In genomic region chr9:56435821-56436526, GRCm38 (mm10) we compare ENCODE assay signal across 13 mouse cellular contexts. TPM values are rescaled to one million over a fixed set of nuclear protein-coding genes. Genes with fewer than 3 reads are reported as not detected.
DNase-seq lines count a peak whose midpoint lies in the region; ATAC-seq and TF ChIP-seq lines count a peak whose summit lies in the region.
"Had no signal": no experiment of that assay in that cellular context is flagged by ENCODE, and none has a peak within 500 bp of the region (broad histone marks: within the 10 kb centered on the region; RNA-seq: fewer than 3 reads in every experiment).

No protein-coding gene starts in this region.

- TF ChIP-seq CTCF in hindbrain, postnatal 0 days (IDR thresholded peaks at IDR 0.05; ENCODE audit: low read depth) = no peak

- WGBS in hindbrain, postnatal 0 days = 68% methylated on average over 5 of the region's 5 CpGs
- WGBS in hindbrain, embryonic 12.5 days = 93% methylated on average over 5 of the region's 5 CpGs

- peak; percentile 58 for DNase-seq in cerebellum, adult 11-12 months
- DNase-seq in cerebellum, postnatal 4 days (ENCODE audit: low spot score in 2 of 2) = no peak
- peak; percentile 40 for DNase-seq in hindbrain, postnatal 0 days (ENCODE audit: low spot score)
- peak; percentile 17 for DNase-seq in right cerebral cortex, adult 18-20 months
- no peak for DNase-seq in right cerebral cortex, postnatal 36 days (ENCODE audit: low spot score in 2 of 2)
- peak; percentile 23 to 48 for DNase-seq in layer of hippocampus, postnatal 14 days (ENCODE audit: low spot score in 2 of 2)
- no peak for DNase-seq in c-Kit-positive CD71-positive TER-119-positive erythroid progenitor cells, embryonic 14.5 days (ENCODE audit: low spot score)
- DNase-seq: adrenal gland, postnatal 10 days; kidney, adult 18-20 months had no signal

- no peaks in the 10 kb centered on the region for H3K4me1 ChIP-seq in hindbrain, postnatal 0 days (ENCODE audit: insufficient read depth, low read length)
- H3K4me1 ChIP-seq in hindbrain, embryonic 12.5 days = no peaks in the 10 kb centered on the region

- no peaks in the 10 kb centered on the region for H3K27me3 ChIP-seq in hindbrain, postnatal 0 days (ENCODE audit: insufficient read depth, low read length)
- H3K27me3 ChIP-seq in hindbrain, embryonic 12.5 days = no peaks in the 10 kb centered on the region
- H3K27me3 ChIP-seq: heart, embryonic 15.5 days; limb, embryonic 13.5 days had no signal

- no peak overlapping the region for H3K9ac ChIP-seq in hindbrain, postnatal 0 days (replicated peaks; ENCODE audit: low read length)
- H3K9ac ChIP-seq in hindbrain, embryonic 12.5 days = no peak overlapping the region
- H3K9ac ChIP-seq: heart, embryonic 15.5 days; hindbrain, embryonic 14.5 days; limb, embryonic 13.5 days had no signal

- no peak for ATAC-seq in hindbrain, postnatal 0 days
- no peak for ATAC-seq in hindbrain, embryonic 12.5 days (ENCODE audit: low FRiP score)

- H3K4me3 ChIP-seq in hindbrain, postnatal 0 days (ENCODE audit: low read length) = no peak overlapping the region
- H3K4me3 ChIP-seq in hindbrain, embryonic 12.5 days = no peak overlapping the region
- H3K4me3 ChIP-seq: heart, embryonic 15.5 days; limb, embryonic 13.5 days had no signal

- H3K36me3 ChIP-seq in hindbrain, postnatal 0 days (ENCODE audit: insufficient read depth, low read length) = no peaks in the 10 kb centered on the region
- no peaks in the 10 kb centered on the region for H3K36me3 ChIP-seq in hindbrain, embryonic 12.5 days
- H3K36me3 ChIP-seq: heart, embryonic 15.5 days; limb, embryonic 13.5 days had no signal

- no peaks in the 10 kb centered on the region for H3K9me3 ChIP-seq in hindbrain, postnatal 0 days (ENCODE audit: low read length)
- no peaks in the 10 kb centered on the region for H3K9me3 ChIP-seq in hindbrain, embryonic 12.5 days (replicated peaks)
- H3K9me3 ChIP-seq: heart, embryonic 15.5 days; limb, embryonic 13.5 days had no signal

- no peak overlapping the region for H3K27ac ChIP-seq in hindbrain, postnatal 0 days
- H3K27ac ChIP-seq in hindbrain, embryonic 12.5 days = no peak overlapping the region
- H3K27ac ChIP-seq: heart, embryonic 15.5 days; hindbrain, embryonic 14.5 days; limb, embryonic 13.5 days had no signal

- H3K4me2 ChIP-seq in hindbrain, postnatal 0 days (ENCODE audit: low read depth, low read length) = no peak overlapping the region
- H3K4me2 ChIP-seq in hindbrain, embryonic 12.5 days (replicated peaks) = no peak overlapping the region
- H3K4me2 ChIP-seq: heart, embryonic 15.5 days; hindbrain, embryonic 14.5 days; limb, embryonic 13.5 days had no signal

RNA-seq across cellular contexts. Expression of gene Hmg20a, which starts 17.6 kb away (rescaled TPM):
- 48.2 and 50.9 TPM in 2 replicates for total RNA-seq in hindbrain, postnatal 0 days (2014; rRNA removed)
- polyA plus RNA-seq in hindbrain, postnatal 0 days (2015; fragmentation: Nextera tagmentation; extraction: Ambion mirVana) = 57.1 and 58.5 TPM in 2 replicates
- polyA plus RNA-seq in hindbrain, embryonic 12.5 days (2016; fragmentation: Nextera tagmentation; extraction: Ambion mirVana) = 83.1 and 86.5 TPM in 2 replicates
- 10 to 100 TPM; 62.8 to 64.4 TPM for total RNA-seq in layer of hippocampus, postnatal 14 days (2021)

RNA-seq across cellular contexts. Expression of gene Peak1, which starts 18.1 kb away (rescaled TPM):
- total RNA-seq in hindbrain, postnatal 0 days (2014; rRNA removed) = 9.1 and 9.6 TPM in 2 replicates
- 5.3 and 5.4 TPM in 2 replicates for polyA plus RNA-seq in hindbrain, postnatal 0 days (2015; fragmentation: Nextera tagmentation; extraction: Ambion mirVana)
- polyA plus RNA-seq in hindbrain, embryonic 12.5 days (2016; fragmentation: Nextera tagmentation; extraction: Ambion mirVana) = 8.1 and 9.4 TPM in 2 replicates
- total RNA-seq in layer of hippocampus, postnatal 14 days (2021) = 10 to 100 TPM; 47.4 to 50.1 TPM

Comparison
In these comparisons a context has a peak if more than half of its experiments do, and no peak if none do; other contexts are left out.
1. DNase-seq: peak in cerebellum, adult 11-12 months (single experiment), hindbrain, postnatal 0 days (single experiment), right cerebral cortex, adult 18-20 months (single experiment) and layer of hippocampus, postnatal 14 days (2 of 2); none in cerebellum, postnatal 4 days (0 of 2), right cerebral cortex, postnatal 36 days (0 of 2) and c-Kit-positive CD71-positive TER-119-positive erythroid progenitor cells, embryonic 14.5 days (single experiment).